Mouse (Mus musculus): ENCODE measurements around the gene Tmem169.

DNA sequence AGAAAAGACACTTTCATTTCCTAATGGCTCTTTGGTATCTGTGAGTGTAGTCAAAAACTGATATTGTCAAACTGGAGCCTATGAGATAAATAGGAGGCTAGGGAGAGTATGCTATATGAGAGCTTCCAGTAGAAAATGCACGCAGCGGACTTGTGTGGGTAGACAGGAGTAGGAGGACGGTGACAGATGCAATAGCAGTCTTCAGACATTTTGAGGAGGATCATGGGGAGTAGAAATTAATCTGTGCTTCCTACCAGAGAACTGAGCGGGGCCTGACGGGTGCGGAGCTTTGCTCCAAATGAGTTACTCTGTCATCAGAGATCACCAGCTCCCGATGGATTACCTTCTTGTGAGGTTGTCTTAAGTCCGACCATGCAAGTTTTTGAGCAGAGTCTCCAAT lies 52.6 kb downstream of the Tmem169 start:
- TF ChIP-seq CTCF (IDR thresholded peaks at IDR 0.05; ENCODE audit: borderline replicate concordance, insufficient read depth, low read length) (no peak), POLR2A (IDR thresholded peaks at IDR 0.05; ENCODE audit: low read depth, low read length) (no peak)

Measured in embryonic fibroblast, embryonic 13.5 days (primary cell).